Mouse (Mus musculus) ES-Bruce4 (cell line): ENCODE data around the gene Rhot2.

Experiments
- CTCF ChIP-seq: IDR thresholded peaks from one replicate; pipeline ENCODE4 v1.8.1; 2011; ENCODE audit warnings: low read depth, low read length
- EP300 ChIP-seq: IDR thresholded peaks from 2 replicates; pipeline ENCODE4 v1.6.1; 2011; ENCODE audit warnings: low read depth, low read length; ENCODE audit not compliant: insufficient read depth
- POLR2A ChIP-seq: IDR thresholded peaks from one replicate; pipeline ENCODE4 v1.8.1; 2011; ENCODE audit warnings: low read length; ENCODE audit not compliant: insufficient read depth

DNA sequence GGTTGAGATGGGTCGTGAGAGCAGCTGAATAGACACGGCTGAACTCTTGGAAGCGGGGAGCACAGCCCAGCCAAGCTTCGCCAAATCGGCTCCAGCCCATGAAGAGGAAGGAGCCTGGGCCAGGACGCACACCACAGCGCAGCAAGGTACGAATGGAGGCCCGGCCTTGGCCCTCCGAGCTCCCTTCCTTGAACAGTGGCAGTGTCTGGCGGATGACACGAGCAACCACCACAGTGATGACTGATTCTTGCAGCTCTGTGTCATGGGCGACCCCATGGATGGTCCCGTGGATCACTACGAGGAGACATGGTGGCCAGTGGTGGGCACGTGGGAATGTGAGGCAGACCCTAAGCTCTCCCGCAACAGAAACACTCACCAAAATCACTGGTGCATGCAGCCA is 49.7 kb downstream of the Rhot2 start:
- no peak for TF ChIP-seq POLR2A
- TF ChIP-seq CTCF, result no peak
- TF ChIP-seq EP300, result no peak
